Mouse (Mus musculus) gastrocnemius, postnatal 4 days (tissue): ENCODE data around the gene Cmtm3. TPM values are rescaled to one million over a fixed set of nuclear protein-coding genes. Genes with fewer than 3 reads are reported as not detected.
A peak's percentile ranks its signal among the peaks of the same experiment; 100 is the strongest.

Experiments used
- DNase-seq, 2 experiments: peaks; one replicate each; pipeline ENCODE4 v3.0.0; 2021 to 2022; ENCODE audit warnings: low spot score in 2 of 2, mixed read lengths in 2 of 2
- total RNA-seq, 2 experiments: library from RNA; stranded (reverse); gene quantifications; 2 replicates each; pipeline ENCODE4 v1.2.3; 2021

Gene Cmtm3
- total RNA-seq, 2 experiments from 2014 or later: 70.2 to 71.1 TPM

- DNase-seq: peak; percentile 58 to 83
Measured at GRCm38 (mm10) chr8:104341106-104341561, 1.9 kb downstream of the Cmtm3 start.

- DNase-seq: no peak
Measured at GRCm38 (mm10) chr8:104341678-104342077, 2.5 kb downstream of the Cmtm3 start.

GRCm38 (mm10) chr8:104342426-104342825 is 3.2 kb downstream of the Cmtm3 start:
- DNase-seq: no peak

- peak; percentile 67 to 86 for DNase-seq
Measured at GRCm38 (mm10) chr8:104343957-104344356, 4.7 kb downstream of the Cmtm3 start.

- DNase-seq: no peak
Measured at GRCm38 (mm10) chr8:104344622-104345021, 5.4 kb downstream of the Cmtm3 start.

GRCm38 (mm10) chr8:104346706-104347105 is 7.5 kb downstream of the Cmtm3 start:
- DNase-seq: no peak

- no peak for DNase-seq
Measured at GRCm38 (mm10) chr8:104348971-104349370, 9.8 kb downstream of the Cmtm3 start.

GRCm38 (mm10) chr8:104350047-104350446 is 10.8 kb downstream of the Cmtm3 start:
- DNase-seq: no peak

- no peak for DNase-seq
Measured at GRCm38 (mm10) chr8:104353186-104353585, 14.0 kb downstream of the Cmtm3 start.

- DNase-seq: no peak
Measured at GRCm38 (mm10) chr8:104354504-104354903, 15.3 kb downstream of the Cmtm3 start.

GRCm38 (mm10) chr8:104358637-104359036 is 19.4 kb downstream of the Cmtm3 start:
- DNase-seq: no peak

- DNase-seq: no peak
Measured at GRCm38 (mm10) chr8:104359778-104360456, 20.7 kb downstream of the Cmtm3 start.

GRCm38 (mm10) chr8:104365695-104366094 is 26.5 kb downstream of the Cmtm3 start:
- no peak for DNase-seq

- DNase-seq: no peak
Measured at GRCm38 (mm10) chr8:104367398-104367797, 28.2 kb downstream of the Cmtm3 start.

GRCm38 (mm10) chr8:104369591-104369990 is 30.4 kb downstream of the Cmtm3 start:
- no peak for DNase-seq

- DNase-seq: no peak
Measured at GRCm38 (mm10) chr8:104370071-104370470, 30.9 kb downstream of the Cmtm3 start.

GRCm38 (mm10) chr8:104371121-104371520 is 31.9 kb downstream of the Cmtm3 start:
- no peak for DNase-seq

- DNase-seq: no peak
Measured at GRCm38 (mm10) chr8:104373779-104374178, 34.6 kb downstream of the Cmtm3 start.

- no peak for DNase-seq
Measured at GRCm38 (mm10) chr8:104374269-104374668, 35.1 kb downstream of the Cmtm3 start.

- no peak for DNase-seq
Measured at GRCm38 (mm10) chr8:104374864-104375846, 35.9 kb downstream of the Cmtm3 start.

GRCm38 (mm10) chr8:104375959-104376358 is 36.7 kb downstream of the Cmtm3 start:
- no peak for DNase-seq

- no peak for DNase-seq
Measured at GRCm38 (mm10) chr8:104376669-104377068, 37.5 kb downstream of the Cmtm3 start.
